Mouse (Mus musculus) kidney, embryonic 15.5 days (tissue): ENCODE measurements around the gene Blmh. TPM values are rescaled to one million over a fixed set of nuclear protein-coding genes. Genes with fewer than 3 reads are reported as not detected.
A peak's percentile ranks its signal among the peaks of the same experiment; 100 is the strongest.
"Not testable (repeated sequence)": the region's sequence is repeated elsewhere in the genome, so short reads cannot be mapped to it uniquely, and the experiment has no call there.

Source experiments
- ATAC-seq: fragments of 200-750 bp; cut with Nextera tagmentation; replicated peaks from 2 replicates; pipeline ENCODE4 v1.8.0; 2017; ENCODE audit warnings: moderate TSS enrichment; ENCODE audit not compliant: low FRiP score
- H3K27ac ChIP-seq: fragments of 300-500 bp; sonication (generic); 2 replicates; pipeline ENCODE4 v1.5.1; 2015; ENCODE audit warnings: mild to moderate bottlenecking, inconsistent platforms
- H3K27me3 ChIP-seq: fragments of 300-500 bp; sonication (generic); 2 replicates; pipeline ENCODE4 v1.6.1; 2015; ENCODE audit warnings: inconsistent platforms
- H3K36me3 ChIP-seq: fragments of 300-500 bp; sonication (generic); 2 replicates; pipeline ENCODE4 v1.6.1; 2015; ENCODE audit warnings: inconsistent platforms
- H3K4me1 ChIP-seq: fragments of 300-500 bp; sonication (generic); 2 replicates; pipeline ENCODE4 v1.6.1; 2015; ENCODE audit warnings: inconsistent platforms
- H3K4me2 ChIP-seq: fragments of 300-500 bp; sonication (generic); 2 replicates; pipeline ENCODE4 v1.6.1; 2015; ENCODE audit warnings: moderate library complexity, mild to moderate bottlenecking, inconsistent platforms
- H3K4me3 ChIP-seq: fragments of 300-500 bp; sonication (generic); replicated peaks from 2 replicates; pipeline ENCODE4 v1.5.1; 2015; ENCODE audit warnings: mild to moderate bottlenecking, inconsistent platforms
- H3K9ac ChIP-seq: fragments of 300-500 bp; sonication (generic); 2 replicates; pipeline ENCODE4 v1.6.1; 2015; ENCODE audit warnings: mild to moderate bottlenecking, inconsistent platforms
- H3K9me3 ChIP-seq: fragments of 300-500 bp; sonication (generic); replicated peaks from 2 replicates; pipeline ENCODE4 v1.6.1; 2016; ENCODE audit warnings: inconsistent platforms
- WGBS: fragments of 180-500 bp; shearing (Covaris S2); methylation state at CpG from one replicate; pipeline ENCODE4 v1.1.7; 2015; ENCODE audit warnings: mixed read lengths; 5-methylcytosine and 5-hydroxymethylcytosine counted together
- polyA plus RNA-seq: library from polyadenylated mRNA; unstranded; fragments of >200 nt; fragmentation: Nextera tagmentation; extraction: Ambion mirVana; gene quantifications from 2 replicates; pipeline ENCODE4 v1.2.1, GENCODE M21; 2015

The Blmh gene
- polyA plus RNA-seq, 1 experiment from 2014 or later = 176 TPM

DNA sequence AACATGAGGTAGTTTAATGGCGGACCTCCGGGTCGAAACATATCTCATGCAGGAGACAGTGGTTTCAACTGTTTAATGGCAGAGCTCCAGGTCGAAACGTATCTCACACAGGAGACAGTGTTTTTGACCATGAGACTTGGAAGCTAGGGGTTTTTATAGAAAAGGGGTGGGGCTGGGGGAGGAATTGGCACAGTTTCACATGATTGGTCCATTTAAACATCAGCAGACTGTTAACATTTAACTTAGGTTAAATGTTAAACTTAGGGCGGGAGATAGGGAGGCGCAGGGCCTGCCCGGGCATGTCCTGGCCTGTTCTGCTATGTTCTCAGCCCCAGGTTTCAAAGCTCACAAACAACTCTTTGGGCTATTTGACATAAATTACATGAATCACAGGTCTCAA is 4.0 kb downstream of the Blmh start:
- not testable (repeated sequence) for H3K27me3 ChIP-seq, H3K4me1 ChIP-seq, H3K27ac ChIP-seq, H3K36me3 ChIP-seq, H3K9ac ChIP-seq, ATAC-seq, H3K4me3 ChIP-seq, H3K9me3 ChIP-seq, H3K4me2 ChIP-seq
- 60% methylated on average over 8 of the region's 8 CpGs for WGBS

DNA sequence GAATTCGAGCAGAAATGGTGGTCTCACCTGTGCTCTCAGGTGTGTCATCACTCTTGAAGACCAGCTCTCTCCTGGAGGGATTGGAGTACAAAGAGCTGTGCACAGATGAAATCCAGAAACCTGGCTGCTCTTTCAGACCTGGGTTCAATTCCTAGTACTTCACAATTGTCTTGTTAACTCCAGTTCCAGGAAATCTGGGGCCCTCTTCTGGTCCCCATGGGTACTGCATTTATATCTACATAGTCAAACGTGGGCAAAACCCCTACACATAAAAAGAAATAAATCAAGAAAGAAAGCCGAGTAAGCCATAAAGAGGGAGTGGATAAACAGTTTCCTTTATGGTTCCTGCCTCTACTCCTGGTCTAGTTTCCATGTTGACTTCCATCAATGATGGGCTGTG is 8.6 kb downstream of the Blmh start:
- no peaks in the 10 kb centered on the region for H3K36me3 ChIP-seq
- ATAC-seq = no peak
- no peak overlapping the region for H3K9ac ChIP-seq
- no peak overlapping the region for H3K4me2 ChIP-seq
- H3K4me1 ChIP-seq = no peaks in the 10 kb centered on the region
- no peak overlapping the region for H3K4me3 ChIP-seq
- 53% methylated on average over 3 of the region's 3 CpGs for WGBS
- H3K27me3 ChIP-seq = no peaks in the 10 kb centered on the region
- H3K9me3 ChIP-seq = no peaks in the 10 kb centered on the region
- no peak overlapping the region for H3K27ac ChIP-seq

DNA sequence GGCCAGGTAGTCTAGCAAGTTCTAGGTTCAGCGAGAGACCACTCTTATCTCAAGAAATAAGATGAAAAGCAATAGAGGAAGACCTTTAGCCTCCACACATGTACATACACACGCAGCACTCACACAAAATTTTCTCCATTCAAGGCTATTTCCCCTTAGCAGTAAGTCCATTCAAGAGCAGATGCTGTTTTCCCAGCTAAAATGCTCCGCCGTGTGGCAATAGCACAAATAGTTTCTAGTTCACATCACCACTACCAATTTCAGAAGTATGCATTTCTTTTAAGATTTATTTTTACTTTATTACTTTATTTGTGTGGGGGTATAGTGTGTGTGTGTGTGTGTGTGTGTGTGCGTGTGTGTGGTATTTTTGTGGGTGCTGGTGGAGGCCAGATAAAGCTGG is 12.0 kb downstream of the Blmh start:
- Histone ChIP-seq H3K9me3 (no peaks in the 10 kb centered on the region), H3K4me3 (no peak overlapping the region), H3K4me1 (no peaks in the 10 kb centered on the region), H3K4me2 (no peak overlapping the region), H3K36me3 (no peaks in the 10 kb centered on the region), H3K9ac (no peak overlapping the region), H3K27ac (no peak overlapping the region), H3K27me3 (no peaks in the 10 kb centered on the region)
- 79% methylated on average over 5 of the region's 5 CpGs for WGBS
- no peak for ATAC-seq

DNA sequence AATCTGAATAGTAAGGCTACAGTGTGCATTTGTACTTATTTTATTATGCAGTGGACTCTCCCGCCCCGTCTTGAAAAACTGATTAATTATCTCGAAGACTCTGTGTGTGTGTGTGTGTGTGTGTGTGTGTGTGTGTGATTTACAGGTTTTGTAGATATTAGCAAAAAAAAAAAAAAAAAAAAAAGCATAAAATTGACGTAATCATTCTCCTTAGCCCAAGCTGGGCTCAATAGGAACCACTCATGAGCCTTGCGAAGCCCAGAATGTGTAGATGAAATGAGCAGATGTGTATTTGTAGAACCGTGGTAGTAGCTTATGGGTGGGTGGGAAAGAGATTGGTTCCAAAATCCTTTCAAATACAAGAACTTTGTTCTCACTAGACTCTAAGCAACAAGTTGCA is 20.2 kb downstream of the Blmh start:
- no peak for ATAC-seq
- peaks cover 15% of the 10 kb centered on the region for H3K36me3 ChIP-seq

GRCm38 (mm10) chr11:76945386-76946202 is 21.0 kb downstream of the Blmh start:
- Histone ChIP-seq H3K27ac (peak overlapping the region; percentile 94), H3K27me3 (no peaks in the 10 kb centered on the region), H3K9ac (peak overlapping the region; percentile 83), H3K4me1 (peaks cover 21% of the 10 kb centered on the region; the same call in 1 of the 2 replicates), H3K36me3 (peaks cover 21% of the 10 kb centered on the region), H3K4me3 (peak overlapping the region; percentile 72), H3K4me2 (peak overlapping the region; percentile 78), H3K9me3 (no peaks in the 10 kb centered on the region)
- peak; percentile 91 for ATAC-seq
- WGBS = under 1% methylated on average over 58 of the region's 58 CpGs

More for the DNA sequence above, 20.2 kb downstream of the Blmh start:
- Histone ChIP-seq H3K9ac (peak overlapping the region; percentile 83), H3K4me1 (peaks cover 21% of the 10 kb centered on the region; the same call in 1 of the 2 replicates), H3K4me2 (peak overlapping the region; percentile 78), H3K27me3 (no peaks in the 10 kb centered on the region), H3K9me3 (no peaks in the 10 kb centered on the region), H3K4me3 (peak overlapping the region; percentile 72), H3K27ac (peak overlapping the region; percentile 94)
- WGBS = 66% methylated on average over 6 of the region's 6 CpGs

DNA sequence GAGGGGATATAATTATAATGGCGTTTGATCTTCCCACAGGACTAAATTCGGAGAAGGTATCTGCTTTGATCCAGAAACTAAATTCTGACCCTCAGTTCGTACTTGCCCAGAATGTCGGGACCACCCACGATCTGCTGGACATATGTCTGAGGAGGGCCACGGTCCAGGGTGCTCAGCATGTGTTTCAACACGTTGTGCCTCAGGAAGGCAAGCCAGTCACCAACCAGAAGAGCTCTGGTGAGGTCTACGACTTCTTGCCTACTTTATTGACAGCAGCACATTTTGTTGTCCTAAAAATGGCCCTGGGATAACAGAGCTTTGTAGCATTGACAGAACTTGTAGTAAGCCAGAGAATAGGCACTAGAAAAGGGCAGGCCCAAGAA is 21.6 kb downstream of the Blmh start:
- Histone ChIP-seq H3K9me3 (no peaks in the 10 kb centered on the region), H3K27ac (peak overlapping the region; percentile 94; the same call in 1 of the 2 replicates), H3K4me2 (peak overlapping the region; percentile 78), H3K9ac (peak overlapping the region; percentile 83), H3K4me3 (peak overlapping the region; percentile 72), H3K36me3 (peaks cover 26% of the 10 kb centered on the region), H3K27me3 (no peaks in the 10 kb centered on the region), H3K4me1 (peaks cover 21% of the 10 kb centered on the region; the same call in 1 of the 2 replicates)
- WGBS = 1% methylated on average over 8 of the region's 8 CpGs
- ATAC-seq = peak; percentile 34

GRCm38 (mm10) chr11:76953536-76953935 is 28.9 kb downstream of the Blmh start:
- H3K9me3 ChIP-seq = no peaks in the 10 kb centered on the region
- H3K36me3 ChIP-seq = peaks cover 88% of the 10 kb centered on the region
- no peak overlapping the region for H3K9ac ChIP-seq
- ATAC-seq = no peak
- WGBS = 72% methylated on average over 2 of the region's 2 CpGs
- no peak overlapping the region for H3K4me3 ChIP-seq
- H3K4me1 ChIP-seq = no peaks in the 10 kb centered on the region
- H3K4me2 ChIP-seq = no peak overlapping the region
- 0 out of 2 replicates have a peak overlapping the region, but pooled peaks have one; percentile 62 for H3K27ac ChIP-seq
- H3K27me3 ChIP-seq = no peaks in the 10 kb centered on the region

- Histone ChIP-seq H3K4me2 (no peak overlapping the region), H3K27ac (no peak overlapping the region), H3K9ac (no peak overlapping the region), H3K4me3 (no peak overlapping the region), H3K36me3 (peaks cover 95% of the 10 kb centered on the region), H3K9me3 (no peaks in the 10 kb centered on the region), H3K4me1 (no peaks in the 10 kb centered on the region), H3K27me3 (no peaks in the 10 kb centered on the region)
- no peak for ATAC-seq
- WGBS = 93% methylated on average over 3 of the region's 3 CpGs
Observed at GRCm38 (mm10) chr11:76965703-76966102, 41.1 kb downstream of the Blmh start.

DNA sequence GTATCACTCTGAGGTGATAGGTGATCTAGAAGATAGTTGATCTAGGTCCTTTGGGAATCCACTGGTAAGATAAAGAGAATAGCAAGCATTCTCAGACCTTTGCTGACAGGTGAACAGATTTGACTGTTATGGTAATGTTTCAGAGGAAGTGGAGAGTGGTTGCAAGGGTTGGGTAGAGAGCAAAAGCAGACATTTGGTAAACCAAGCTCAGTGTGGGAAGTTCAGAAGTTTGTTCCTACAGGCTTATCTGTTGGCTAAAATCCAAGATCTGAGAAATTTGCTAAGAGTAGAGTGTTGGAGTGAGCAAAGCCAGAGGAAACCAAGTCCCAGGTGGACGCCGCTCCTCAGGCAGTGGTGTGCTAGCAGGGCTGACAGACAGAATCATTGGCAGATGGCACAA is 45.7 kb downstream of the Blmh start:
- peaks cover 94% of the 10 kb centered on the region for H3K36me3 ChIP-seq
- no peaks in the 10 kb centered on the region for H3K27me3 ChIP-seq
- no peak overlapping the region for H3K9ac ChIP-seq
- H3K4me2 ChIP-seq = no peak overlapping the region
- no peak overlapping the region for H3K27ac ChIP-seq
- 92% methylated on average over 2 of the region's 2 CpGs for WGBS
- H3K4me3 ChIP-seq = no peak overlapping the region
- ATAC-seq = no peak
- no peaks in the 10 kb centered on the region for H3K9me3 ChIP-seq
- H3K4me1 ChIP-seq = no peaks in the 10 kb centered on the region

DNA sequence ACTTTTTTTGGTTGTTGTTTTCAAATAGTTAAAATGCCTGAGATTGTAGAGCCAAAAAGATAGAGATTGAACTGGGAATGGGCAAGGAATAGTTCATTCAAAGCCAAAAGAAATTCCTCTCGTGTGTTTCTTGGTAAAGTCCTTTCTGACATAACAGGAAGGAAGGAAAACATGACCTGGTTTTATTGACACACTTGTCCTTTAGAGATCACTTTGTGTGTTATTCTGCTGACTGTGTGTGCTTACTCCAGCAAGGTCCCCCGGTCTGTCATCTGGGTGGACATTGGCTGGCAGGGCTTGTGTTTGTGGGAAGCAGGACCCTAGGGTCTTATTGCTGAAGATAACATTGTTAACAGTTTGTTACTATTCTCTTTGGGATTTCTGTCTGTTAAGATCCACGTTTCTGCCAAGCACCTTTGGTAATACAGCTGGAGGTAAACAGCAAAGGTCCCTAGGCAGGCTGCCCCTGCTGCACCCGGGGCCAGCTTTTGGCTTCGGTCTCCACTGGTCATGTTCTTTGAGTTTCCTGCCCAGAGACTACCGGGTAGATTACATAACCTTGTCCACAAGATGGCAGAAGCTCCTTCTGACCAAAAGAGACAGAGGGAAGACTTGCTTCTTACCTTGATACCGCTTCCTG is 50.2 kb downstream of the Blmh start:
- Histone ChIP-seq H3K9me3 (no peaks in the 10 kb centered on the region), H3K4me1 (no peaks in the 10 kb centered on the region), H3K27ac (no peak overlapping the region), H3K4me3 (no peak overlapping the region), H3K27me3 (no peaks in the 10 kb centered on the region), H3K36me3 (peaks cover 90% of the 10 kb centered on the region), H3K4me2 (no peak overlapping the region), H3K9ac (no peak overlapping the region)
- 88% methylated on average over 7 of the region's 7 CpGs for WGBS
- ATAC-seq = no peak

DNA sequence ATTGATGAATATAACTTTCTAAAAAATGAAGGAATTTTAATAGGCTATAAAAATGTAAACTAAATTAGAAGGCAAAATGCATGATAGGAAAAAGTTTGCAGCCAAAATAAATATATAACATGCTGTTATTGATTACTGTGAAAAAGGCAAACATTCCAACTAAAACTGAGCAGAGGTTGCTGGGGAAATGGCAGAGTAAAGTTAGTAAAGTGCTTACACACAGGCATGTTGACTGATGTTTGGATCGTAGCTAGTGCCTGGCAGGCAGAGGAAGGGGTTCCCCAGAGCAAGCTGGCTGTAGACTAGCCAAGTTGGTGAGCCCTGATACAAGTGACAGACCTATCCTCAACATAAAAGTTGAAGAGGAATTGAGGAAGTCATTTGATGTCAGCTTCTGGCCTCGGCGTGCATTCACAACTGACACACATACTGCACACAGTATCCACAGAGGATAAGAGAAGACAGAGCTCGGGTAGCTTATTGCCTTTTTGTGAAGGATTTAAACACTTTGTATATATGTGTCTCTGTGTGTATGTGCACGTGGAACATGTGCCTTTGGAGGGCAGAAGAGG is 57.0 kb downstream of the Blmh start:
- peaks cover 81% of the 10 kb centered on the region for H3K36me3 ChIP-seq

GRCm38 (mm10) chr11:76982415-76982814 is 57.8 kb downstream of the Blmh start:
- H3K4me3 ChIP-seq = no peak overlapping the region
- no peaks in the 10 kb centered on the region for H3K27me3 ChIP-seq
- 37% methylated on average over 4 of the region's 4 CpGs for WGBS
- H3K27ac ChIP-seq = no peak overlapping the region
- no peaks in the 10 kb centered on the region for H3K4me1 ChIP-seq
- H3K9ac ChIP-seq = no peak overlapping the region
- peak; percentile 54; the same call in 1 of the 2 replicates for ATAC-seq
- no peak overlapping the region for H3K4me2 ChIP-seq
- H3K9me3 ChIP-seq = no peaks in the 10 kb centered on the region
- H3K36me3 ChIP-seq = peaks cover 86% of the 10 kb centered on the region

More for the DNA sequence above, 57.0 kb downstream of the Blmh start:
- Histone ChIP-seq H3K9ac (no peak overlapping the region), H3K9me3 (no peaks in the 10 kb centered on the region), H3K27me3 (no peaks in the 10 kb centered on the region), H3K27ac (no peak overlapping the region), H3K4me1 (no peaks in the 10 kb centered on the region), H3K4me3 (no peak overlapping the region), H3K4me2 (no peak overlapping the region)
- ATAC-seq = no peak
- 72% methylated on average over 5 of the region's 5 CpGs for WGBS
